Mouse (Mus musculus) spleen, embryonic (tissue): ENCODE measurements around the gene Tlr5.

Source experiments
- CTCF ChIA-PET: fragments of 350-600 bp; sonication (Branson Sonifier 250); formaldehyde crosslinking; loops from one replicate; lab custom pipeline; 2022; lab: Charles Lee

Gene Tlr5

DNA sequence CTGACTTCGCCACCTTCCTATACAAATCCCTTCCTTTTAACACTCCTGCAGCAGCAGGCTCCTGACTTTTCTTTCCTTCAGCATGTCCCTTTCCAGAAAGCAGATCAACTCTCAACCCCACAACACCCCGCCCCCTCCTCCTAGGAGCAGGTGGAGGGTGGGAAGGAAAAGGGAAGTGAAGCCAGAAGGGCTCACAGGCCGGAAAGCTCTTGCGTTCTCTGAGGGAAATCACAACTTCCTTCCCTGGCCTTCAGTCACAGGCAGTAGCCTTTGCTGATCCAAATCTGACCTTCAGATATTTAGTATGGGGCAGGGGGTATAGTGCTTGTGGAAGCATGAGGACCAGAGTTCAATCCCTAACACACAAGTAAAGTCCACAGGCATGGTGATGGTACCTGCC is 921 bp upstream of the Tlr5 start:
- CTCF ChIA-PET, result no interaction called here

GRCm38 (mm10) chr1:182955047-182955620 is 546 bp downstream of the Tlr5 start:
- CTCF ChIA-PET, result no interaction called here

GRCm38 (mm10) chr1:182956186-182956960 is 1.8 kb downstream of the Tlr5 start:
- CTCF ChIA-PET, result no interaction called here

DNA sequence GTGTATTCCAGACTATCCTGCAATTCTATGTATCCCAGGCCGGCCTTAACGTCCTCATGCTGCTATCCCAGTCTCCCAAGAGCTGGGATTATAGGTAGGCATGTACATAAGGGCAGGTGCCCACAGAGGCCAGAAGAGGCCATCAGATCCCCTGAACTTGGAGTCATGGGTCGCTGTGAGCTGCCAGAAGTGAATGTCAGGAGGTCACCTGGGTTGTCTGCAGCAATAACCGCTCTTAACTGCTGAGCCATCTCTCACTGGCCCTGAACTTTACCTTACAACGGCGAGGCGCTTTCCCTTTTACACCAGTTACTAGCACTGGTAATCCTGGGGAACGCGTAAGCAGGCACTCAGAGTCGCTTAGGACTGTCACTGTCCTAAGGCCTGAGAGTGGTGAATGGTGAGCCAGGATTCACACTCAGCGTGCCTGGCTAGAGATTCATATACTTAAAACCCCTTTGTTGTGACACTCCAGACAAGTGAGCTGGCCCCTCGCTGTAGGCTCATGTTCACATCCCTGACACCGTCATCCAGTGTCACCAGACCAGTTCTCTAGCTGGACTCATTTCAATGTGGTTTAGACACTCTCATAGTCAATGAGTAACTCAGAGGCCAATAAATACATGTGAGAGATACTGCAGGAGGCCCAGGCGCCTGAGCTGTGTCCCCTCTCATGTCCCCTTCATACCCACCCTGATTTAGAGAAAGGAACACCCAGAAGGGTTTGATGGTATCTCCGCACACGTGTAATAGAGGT is 2.6 kb downstream of the Tlr5 start:
- CTCF ChIA-PET, result no interaction called here

DNA sequence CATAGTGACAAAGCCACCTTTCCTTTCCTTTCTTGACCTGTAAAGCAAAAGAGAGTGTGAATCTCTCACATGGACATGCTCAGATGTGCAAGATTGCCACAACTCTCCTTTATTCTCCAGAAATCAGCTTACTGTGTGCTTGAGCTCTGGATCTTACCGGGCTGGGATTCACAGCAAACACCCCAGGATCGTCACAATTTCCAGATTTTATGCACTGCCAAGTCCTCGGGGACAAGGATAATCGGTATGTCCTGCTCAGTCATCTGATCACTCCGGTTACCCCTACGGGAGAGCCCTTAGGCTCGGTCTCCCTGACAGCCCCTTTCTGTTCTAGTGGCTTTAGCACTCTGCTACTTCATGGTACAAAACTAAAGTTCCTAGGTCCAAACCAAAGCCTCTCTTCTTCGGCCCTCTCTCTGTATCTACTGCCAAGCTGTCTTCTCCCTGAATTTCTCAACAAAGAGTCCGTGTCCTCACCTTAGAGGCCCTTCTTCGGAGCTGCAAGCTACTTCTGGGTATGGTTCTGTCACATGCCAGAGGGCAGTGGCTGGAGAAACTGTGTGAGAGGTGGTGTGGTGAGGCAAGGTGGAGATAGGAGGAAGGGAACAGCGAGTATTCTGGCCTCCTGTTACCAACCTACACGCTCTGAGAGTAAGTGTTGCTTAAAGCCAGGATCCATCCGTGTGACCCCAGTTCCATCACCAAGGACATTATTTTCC is 3.4 kb downstream of the Tlr5 start:
- CTCF ChIA-PET, result no interaction called here

DNA sequence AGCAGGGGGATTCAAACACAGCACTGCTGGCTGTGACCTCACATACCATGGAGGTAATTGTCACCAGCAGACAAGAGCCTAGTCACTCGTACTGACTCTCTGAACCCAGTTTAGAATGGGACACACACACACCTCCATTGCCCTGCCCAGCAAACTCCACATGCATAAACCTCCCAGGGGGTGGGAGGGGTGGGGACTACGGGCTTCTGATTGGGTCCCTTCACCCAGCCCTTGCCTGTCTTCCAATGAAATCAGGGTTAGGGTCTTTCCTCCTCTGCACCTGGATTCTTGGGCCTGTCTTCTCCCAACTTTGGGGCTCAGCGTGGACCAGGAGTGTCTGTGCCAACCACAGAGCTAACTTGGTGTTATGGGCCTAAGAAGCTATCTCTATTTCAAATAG is 4.2 kb downstream of the Tlr5 start:
- CTCF ChIA-PET, result no interaction called here

- CTCF ChIA-PET, result no interaction called here
These were observed 4.7 kb downstream of the Tlr5 start for GRCm38 (mm10) chr1:182959251-182959691.

- CTCF ChIA-PET, result no interaction called here
These were observed 5.3 kb downstream of the Tlr5 start for GRCm38 (mm10) chr1:182959811-182960455.

- CTCF ChIA-PET, result no interaction called here
These were observed 6.5 kb downstream of the Tlr5 start for GRCm38 (mm10) chr1:182961076-182961475.

DNA sequence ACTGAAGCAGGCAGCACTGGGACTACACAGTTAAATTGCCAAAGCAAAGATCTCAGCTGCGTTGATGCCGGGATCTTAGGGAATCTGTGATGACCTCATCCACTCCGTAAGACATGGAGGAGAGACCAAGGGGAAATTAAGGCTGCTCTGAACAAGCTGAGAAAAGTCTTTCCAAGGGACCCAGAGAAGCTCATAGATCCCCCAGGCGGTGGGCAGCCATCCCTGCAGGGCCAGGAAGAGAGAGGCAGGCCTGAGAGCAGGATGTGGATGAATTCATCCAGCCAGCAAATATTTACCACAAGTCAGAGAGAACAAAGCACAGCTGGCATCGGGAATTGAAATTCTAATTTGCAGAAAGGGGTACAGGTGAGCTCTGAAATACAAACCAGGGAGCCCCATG is 8.7 kb downstream of the Tlr5 start:
- CTCF ChIA-PET, result no interaction called here

DNA sequence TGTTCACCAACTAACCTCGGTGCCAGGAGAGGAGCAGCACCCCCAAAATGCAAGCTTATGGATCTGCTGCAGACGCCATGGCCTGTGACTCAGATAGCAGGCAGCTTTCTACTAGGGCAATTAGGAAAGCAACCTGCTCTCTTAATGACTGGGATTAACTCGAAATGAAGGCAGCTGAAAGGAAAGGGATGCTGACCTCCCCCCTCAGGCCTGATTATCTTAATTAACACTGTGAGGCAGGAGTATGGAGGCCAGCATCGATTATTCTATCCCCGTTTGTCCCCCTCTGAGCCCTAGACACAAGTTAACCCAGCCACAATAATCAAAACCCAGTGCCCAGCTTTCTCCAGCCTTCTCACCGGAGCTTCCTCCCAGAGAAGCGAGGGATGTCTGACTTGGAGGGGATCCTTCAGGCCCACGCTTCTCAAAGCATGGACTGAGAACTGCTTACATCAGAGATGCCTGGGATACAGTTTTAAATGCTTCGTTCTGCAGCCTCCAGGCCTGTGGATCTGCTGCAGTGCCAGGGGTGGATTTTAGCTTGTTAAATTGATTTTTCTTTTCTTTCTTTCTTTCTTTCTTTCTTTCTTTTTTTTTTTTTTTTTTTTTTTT is 10.4 kb downstream of the Tlr5 start:
- CTCF ChIA-PET, result no interaction called here

GRCm38 (mm10) chr1:182968732-182969131 is 14.1 kb downstream of the Tlr5 start:
- CTCF ChIA-PET, result no interaction called here

DNA sequence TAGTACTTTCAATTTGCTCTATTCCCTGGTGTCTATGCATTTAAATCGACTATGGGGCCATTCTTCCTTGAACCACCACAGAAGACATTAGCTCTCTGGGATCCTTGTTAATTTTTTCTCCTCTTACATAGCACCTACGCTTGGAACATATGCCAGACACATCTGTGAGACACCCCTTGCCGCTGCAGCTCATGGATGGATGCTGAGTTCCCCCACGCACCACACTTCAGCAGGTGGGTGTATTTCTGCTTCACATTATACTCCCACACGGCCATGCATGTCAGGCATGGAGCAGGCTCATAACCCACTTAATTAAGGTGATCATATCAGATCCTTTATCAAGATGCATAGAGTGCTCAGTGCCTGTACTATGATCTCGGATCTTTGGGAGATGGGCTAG is 17.7 kb downstream of the Tlr5 start:
- CTCF ChIA-PET, result no interaction called here

DNA sequence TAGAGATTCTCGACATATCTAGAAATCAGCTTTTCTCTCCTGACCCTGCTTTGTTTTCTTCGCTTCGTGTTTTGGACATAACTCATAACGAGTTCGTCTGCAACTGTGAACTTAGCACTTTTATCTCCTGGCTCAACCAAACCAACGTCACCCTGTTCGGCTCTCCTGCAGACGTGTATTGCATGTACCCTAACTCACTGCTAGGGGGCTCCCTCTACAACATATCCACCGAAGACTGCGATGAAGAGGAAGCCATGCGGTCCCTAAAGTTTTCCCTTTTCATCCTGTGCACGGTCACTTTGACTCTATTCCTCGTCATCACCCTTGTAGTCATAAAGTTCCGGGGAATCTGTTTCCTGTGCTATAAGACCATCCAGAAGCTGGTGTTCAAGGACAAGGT is 20.2 kb downstream of the Tlr5 start:
- CTCF ChIA-PET, result no interaction called here

GRCm38 (mm10) chr1:182980702-182981101 is 26.1 kb downstream of the Tlr5 start:
- CTCF ChIA-PET, result no interaction called here

DNA sequence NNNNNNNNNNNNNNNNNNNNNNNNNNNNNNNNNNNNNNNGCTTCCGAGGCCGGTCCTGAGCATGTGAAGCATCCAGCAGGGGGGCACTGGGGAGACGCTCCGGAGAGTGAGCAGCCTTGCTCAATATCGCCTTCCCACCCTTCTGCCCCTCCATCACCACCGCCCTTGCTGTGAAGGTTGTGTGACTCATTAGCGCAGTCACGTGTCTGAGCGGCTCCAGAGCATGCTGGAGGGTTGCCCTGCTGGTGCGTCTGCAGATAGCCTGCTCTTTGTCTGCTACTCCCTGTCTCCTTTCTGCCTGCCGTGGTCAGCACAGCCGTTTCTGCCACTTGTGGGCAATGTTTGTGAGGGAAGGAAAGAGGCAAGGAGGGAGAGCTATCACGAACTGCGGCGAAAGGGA is 28.4 kb downstream of the Tlr5 start:
- CTCF ChIA-PET, result interaction anchor here (0.7 kb wide), 1 partner anchor 290 kb away, joined by 5 read pairs; no protein-coding TSS in a partner anchor

DNA sequence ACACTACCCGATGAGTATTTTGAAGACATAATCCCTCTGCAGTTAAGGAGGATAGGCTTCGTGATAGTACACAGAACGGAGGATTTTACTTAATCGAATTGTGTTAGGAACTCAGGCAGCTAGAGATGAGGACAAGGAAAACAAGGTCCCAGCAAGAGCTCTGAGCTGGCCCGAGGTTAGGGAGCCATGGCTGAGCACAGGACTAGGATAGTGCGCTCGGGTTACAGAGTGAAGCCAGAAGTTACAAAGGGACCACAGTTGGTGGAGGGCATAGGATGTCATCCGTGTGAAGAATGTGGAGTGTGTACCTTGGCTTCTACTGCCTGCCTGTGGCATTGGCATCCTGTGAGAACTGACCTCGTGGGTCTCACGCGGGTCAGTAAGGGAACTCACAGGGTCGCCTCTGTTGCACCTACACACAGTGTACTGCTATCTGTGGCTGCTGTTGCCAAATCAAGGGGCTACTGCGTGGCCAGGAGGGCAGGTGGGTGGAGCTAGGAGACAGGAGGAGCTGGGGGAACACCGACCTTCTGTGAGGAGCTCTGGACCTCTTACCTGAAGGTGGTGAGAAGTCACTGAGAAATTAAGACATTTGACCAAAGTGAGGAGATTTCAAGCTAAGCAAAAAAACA is 29.0 kb downstream of the Tlr5 start:
- CTCF ChIA-PET, result interaction anchor here (0.7 kb wide), 1 partner anchor 289 kb away, joined by 5 read pairs; no protein-coding TSS in a partner anchor

DNA sequence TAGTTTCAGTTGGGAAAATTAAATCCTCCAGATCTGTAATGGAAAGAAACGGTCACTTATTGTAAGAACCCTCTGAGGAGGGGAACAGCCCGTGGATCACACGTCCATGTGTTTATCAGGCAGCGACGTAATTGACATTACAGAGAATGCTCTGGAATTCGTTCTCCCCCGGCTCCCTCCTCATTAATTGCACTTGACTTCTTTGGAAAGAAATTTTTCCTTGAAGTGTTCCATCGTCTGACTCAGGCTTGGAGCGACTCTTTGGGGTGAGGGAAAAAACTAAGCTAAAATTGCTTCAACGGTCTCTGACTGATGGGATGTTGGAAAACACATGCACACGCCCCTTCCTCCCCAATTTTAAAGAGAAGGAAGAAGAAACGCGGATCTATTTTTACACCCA is 31.7 kb downstream of the Tlr5 start:
- CTCF ChIA-PET, result no interaction called here

GRCm38 (mm10) chr1:182986750-182987149 is 32.2 kb downstream of the Tlr5 start:
- CTCF ChIA-PET, result no interaction called here

- CTCF ChIA-PET, result no interaction called here
These were observed 33.2 kb downstream of the Tlr5 start for GRCm38 (mm10) chr1:182987801-182988200.

DNA sequence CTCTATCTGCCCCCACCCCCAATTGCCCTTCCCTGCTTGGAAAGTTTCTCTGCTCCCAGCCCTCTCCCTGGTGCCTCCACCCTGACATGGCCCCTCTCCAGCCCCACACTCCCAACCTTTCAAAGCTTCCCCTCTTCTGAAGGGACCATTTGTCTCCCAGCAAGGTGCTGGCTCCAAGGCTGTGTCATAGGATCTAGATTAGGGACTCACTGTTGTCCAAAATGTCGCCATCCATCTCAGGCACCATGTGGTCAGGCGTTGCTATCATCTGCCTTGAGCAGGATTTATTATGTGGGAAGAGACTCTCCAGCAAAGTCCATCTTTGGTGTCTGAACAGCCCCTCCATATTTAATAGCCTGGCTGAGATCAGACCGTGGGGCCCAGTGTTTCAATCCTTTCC is 34.1 kb downstream of the Tlr5 start:
- CTCF ChIA-PET, result no interaction called here
